Mouse (Mus musculus): Measurements from ENCODE around the gene Bmpr1b.

DNA sequence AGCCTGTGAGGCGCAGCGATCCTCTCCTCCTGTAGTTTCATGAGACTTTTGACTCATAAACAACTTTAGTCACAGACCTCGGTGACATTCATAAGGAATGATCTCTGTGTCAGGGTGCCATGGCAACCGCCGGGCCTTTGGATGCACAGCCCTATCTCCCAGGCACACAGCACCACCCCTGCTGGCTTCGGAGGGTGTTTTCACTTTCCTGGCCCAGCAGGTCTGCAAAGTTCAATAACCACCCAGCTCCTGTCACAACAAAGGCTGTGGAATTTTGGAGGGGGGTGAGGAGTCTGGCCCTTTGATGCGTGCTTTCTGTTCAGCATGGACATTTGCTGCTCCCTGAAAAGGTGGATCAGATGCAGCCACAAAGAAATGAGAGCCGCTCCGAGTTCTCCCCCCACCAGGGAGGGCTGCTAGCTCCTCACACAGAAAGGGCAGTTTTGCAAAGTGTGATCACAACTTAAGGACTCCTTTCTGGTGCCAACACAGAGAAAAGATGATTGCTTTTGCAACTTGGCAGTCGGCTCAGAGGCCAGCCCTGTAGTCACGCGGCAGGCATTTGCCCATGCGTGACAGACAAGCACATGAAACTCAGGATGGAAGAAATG lies 349.8 kb downstream of the Bmpr1b start:
- no peak for TF ChIP-seq CTCF (IDR thresholded peaks at IDR 0.05; ENCODE audit: insufficient read depth, low read length)
- TF ChIP-seq POLR2A (IDR thresholded peaks at IDR 0.05; ENCODE audit: borderline replicate concordance, extremely low read depth, low read depth, low read length) = no peak

Measured in lung, adult 2 months (tissue).